Mouse (Mus musculus): ENCODE data around the gene Klhdc8b. TPM values are rescaled to one million over a fixed set of nuclear protein-coding genes. Genes with fewer than 3 reads are reported as not detected.

The Klhdc8b gene
- polyA plus RNA-seq, 1 experiment from 2014 or later: 24.2 TPM

DNA sequence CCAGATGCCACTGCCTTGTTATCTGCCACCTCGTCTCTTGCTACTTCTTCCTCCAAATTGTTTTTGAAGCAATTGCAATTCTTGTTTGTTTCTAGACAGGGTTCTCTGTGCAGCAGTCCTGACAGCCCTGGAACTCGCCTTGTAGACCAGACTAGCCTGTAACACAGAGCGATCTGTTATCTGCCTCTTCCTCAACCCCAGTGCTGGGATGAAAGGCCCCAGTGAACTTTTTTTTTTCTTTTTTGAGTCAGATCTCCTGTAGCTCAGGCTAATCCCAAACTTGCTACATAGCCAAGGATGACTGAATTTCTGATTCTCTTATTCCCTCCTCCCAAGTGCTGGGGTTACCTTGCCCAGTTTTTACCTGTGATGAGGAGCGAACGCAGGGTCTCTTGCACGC lies 7.0 kb downstream of the Klhdc8b start:
- Histone ChIP-seq H3K27me3 (replicated peaks; ENCODE audit: control insufficient read depth, insufficient read depth, low read length) (no peaks in the 10 kb centered on the region), H3K9me3 (ENCODE audit: control insufficient read depth) (no peaks in the 10 kb centered on the region), H3K27ac (ENCODE audit: low read depth, low read length) (no peak overlapping the region), H3K4me1 (replicated peaks; ENCODE audit: control insufficient read depth, insufficient read depth, low read length) (peaks cover 16% of the 10 kb centered on the region; the same call in 1 of the 2 replicates), H3K36me3 (ENCODE audit: control insufficient read depth, insufficient read depth) (no peaks in the 10 kb centered on the region), H3K9ac (ENCODE audit: low read depth, low read length) (no peak overlapping the region), H3K4me3 (ENCODE audit: low read depth, low read length) (no peak overlapping the region), H3K4me2 (replicated peaks; ENCODE audit: low read depth) (no peak overlapping the region)
- 89% methylated on average over 6 of the region's 6 CpGs for WGBS
- TF ChIP-seq CTCF (IDR thresholded peaks at IDR 0.05; ENCODE audit: low read depth): no peak
- ATAC-seq: no peak

DNA sequence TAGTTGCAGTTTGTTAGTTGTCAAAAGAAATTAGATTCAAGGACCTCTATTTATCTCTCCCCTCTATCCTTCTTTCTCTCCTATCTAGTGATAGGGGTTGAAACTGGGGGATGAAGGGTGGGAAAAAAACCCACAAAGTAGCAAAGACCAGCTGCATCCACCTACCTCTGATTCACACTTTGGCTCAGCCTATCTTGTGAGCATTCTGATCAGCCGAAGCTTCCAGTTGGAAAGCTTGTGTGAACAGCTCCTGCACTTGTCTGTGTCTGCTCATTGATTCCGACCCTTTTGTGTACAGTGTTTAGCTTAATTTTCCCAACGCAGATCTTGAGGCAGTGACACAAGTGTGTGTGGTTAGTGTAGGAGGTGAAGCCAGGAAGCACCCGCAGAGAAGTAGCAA lies 7.9 kb downstream of the Klhdc8b start:
- TF ChIP-seq CTCF (IDR thresholded peaks at IDR 0.05; ENCODE audit: low read depth): no peak
- H3K27me3 ChIP-seq (replicated peaks; ENCODE audit: control insufficient read depth, insufficient read depth, low read length): no peaks in the 10 kb centered on the region
- no peak for ATAC-seq
- peaks cover 16% of the 10 kb centered on the region; the same call in 1 of the 2 replicates for H3K4me1 ChIP-seq (replicated peaks; ENCODE audit: control insufficient read depth, insufficient read depth, low read length)
- H3K4me3 ChIP-seq (ENCODE audit: low read depth, low read length): no peak overlapping the region
- no peaks in the 10 kb centered on the region for H3K36me3 ChIP-seq (ENCODE audit: control insufficient read depth, insufficient read depth)
- no peak overlapping the region for H3K4me2 ChIP-seq (replicated peaks; ENCODE audit: low read depth)
- H3K9me3 ChIP-seq (ENCODE audit: control insufficient read depth): no peaks in the 10 kb centered on the region
- no peak overlapping the region for H3K9ac ChIP-seq (ENCODE audit: low read depth, low read length)
- 72% methylated on average over 4 of the region's 4 CpGs for WGBS
- 0 out of 2 replicates have a peak overlapping the region, but pooled peaks have one; percentile 2 for H3K27ac ChIP-seq (ENCODE audit: low read depth, low read length)

DNA sequence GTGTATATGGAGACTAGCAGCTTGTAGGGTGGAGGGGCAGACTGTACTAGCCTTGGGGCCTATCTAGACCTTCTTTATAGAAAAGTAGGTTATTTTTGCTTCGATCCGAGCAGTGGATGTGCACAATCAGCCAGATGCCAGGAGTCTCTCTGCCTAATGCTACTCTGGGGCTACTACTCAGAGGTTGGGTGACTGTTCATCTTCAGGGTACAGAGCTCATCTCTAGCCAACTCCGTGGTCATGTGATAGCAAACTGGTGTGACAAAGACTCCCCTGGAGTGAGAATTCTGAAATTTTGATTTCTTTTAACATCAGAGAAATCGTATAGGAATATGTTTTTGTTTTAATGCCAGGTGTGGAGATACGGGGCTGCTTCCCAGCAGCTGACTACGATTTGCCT lies 8.5 kb downstream of the Klhdc8b start:
- Histone ChIP-seq H3K27ac (ENCODE audit: low read depth, low read length) (peak overlapping the region; percentile 60; the same call in 1 of the 2 replicates), H3K4me2 (replicated peaks; ENCODE audit: low read depth) (peak overlapping the region; percentile 92), H3K4me3 (ENCODE audit: low read depth, low read length) (peak overlapping the region; percentile 58; the same call in 1 of the 2 replicates), H3K36me3 (ENCODE audit: control insufficient read depth, insufficient read depth) (no peaks in the 10 kb centered on the region; the same call in 1 of the 2 replicates), H3K4me1 (replicated peaks; ENCODE audit: control insufficient read depth, insufficient read depth, low read length) (peaks cover 16% of the 10 kb centered on the region; the same call in 1 of the 2 replicates), H3K9me3 (ENCODE audit: control insufficient read depth) (no peaks in the 10 kb centered on the region), H3K27me3 (replicated peaks; ENCODE audit: control insufficient read depth, insufficient read depth, low read length) (no peaks in the 10 kb centered on the region), H3K9ac (ENCODE audit: low read depth, low read length) (peak overlapping the region; percentile 51; the same call in 1 of the 2 replicates)
- WGBS: 40% methylated on average over 6 of the region's 6 CpGs
- ATAC-seq: no peak; the same call in 1 of the 2 replicates
- no peak for TF ChIP-seq CTCF (IDR thresholded peaks at IDR 0.05; ENCODE audit: low read depth)

DNA sequence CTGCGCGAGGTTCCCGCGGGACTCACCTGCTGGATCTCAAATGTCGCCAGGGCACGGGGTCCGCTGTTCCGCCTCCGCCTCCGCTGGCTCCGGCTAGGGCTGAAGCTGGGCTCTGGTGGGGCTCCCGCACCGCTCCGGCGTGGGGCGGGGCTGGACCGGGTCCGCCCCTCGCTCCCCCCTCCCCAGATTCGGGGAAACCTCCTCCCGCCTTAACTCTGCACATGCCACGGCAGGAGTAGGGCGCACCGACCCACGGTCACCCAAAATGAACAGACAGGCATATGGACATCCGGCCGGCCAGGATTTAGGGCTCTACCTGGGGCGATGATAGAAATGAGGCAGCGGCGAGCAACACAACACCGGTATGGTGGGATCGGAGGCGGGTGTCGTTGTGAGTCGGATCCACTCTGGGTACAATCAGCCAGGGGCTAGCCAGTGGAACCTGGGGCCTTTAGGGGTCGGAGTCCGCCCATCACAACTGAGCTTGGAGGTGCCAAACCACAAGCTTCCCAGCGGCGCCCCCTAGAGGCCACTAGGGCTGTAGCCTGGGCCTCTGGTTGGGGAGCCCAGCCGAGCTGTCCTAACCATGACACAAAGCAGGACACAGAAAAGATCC lies 9.0 kb downstream of the Klhdc8b start:
- no peaks in the 10 kb centered on the region for H3K9me3 ChIP-seq (ENCODE audit: control insufficient read depth)
- 1% methylated on average over 40 of the region's 40 CpGs for WGBS
- H3K4me3 ChIP-seq (ENCODE audit: low read depth, low read length): peak overlapping the region; percentile 58
- H3K36me3 ChIP-seq (ENCODE audit: control insufficient read depth, insufficient read depth): no peaks in the 10 kb centered on the region; the same call in 1 of the 2 replicates
- H3K27me3 ChIP-seq (replicated peaks; ENCODE audit: control insufficient read depth, insufficient read depth, low read length): no peaks in the 10 kb centered on the region
- TF ChIP-seq CTCF (IDR thresholded peaks at IDR 0.05; ENCODE audit: low read depth): peak; percentile 90
- peak; percentile 77 for ATAC-seq
- H3K9ac ChIP-seq (ENCODE audit: low read depth, low read length): peak overlapping the region; percentile 51
- peak overlapping the region; percentile 92 for H3K4me2 ChIP-seq (replicated peaks; ENCODE audit: low read depth)
- peaks cover 16% of the 10 kb centered on the region; the same call in 1 of the 2 replicates for H3K4me1 ChIP-seq (replicated peaks; ENCODE audit: control insufficient read depth, insufficient read depth, low read length)
- peak overlapping the region; percentile 60 for H3K27ac ChIP-seq (ENCODE audit: low read depth, low read length)

DNA sequence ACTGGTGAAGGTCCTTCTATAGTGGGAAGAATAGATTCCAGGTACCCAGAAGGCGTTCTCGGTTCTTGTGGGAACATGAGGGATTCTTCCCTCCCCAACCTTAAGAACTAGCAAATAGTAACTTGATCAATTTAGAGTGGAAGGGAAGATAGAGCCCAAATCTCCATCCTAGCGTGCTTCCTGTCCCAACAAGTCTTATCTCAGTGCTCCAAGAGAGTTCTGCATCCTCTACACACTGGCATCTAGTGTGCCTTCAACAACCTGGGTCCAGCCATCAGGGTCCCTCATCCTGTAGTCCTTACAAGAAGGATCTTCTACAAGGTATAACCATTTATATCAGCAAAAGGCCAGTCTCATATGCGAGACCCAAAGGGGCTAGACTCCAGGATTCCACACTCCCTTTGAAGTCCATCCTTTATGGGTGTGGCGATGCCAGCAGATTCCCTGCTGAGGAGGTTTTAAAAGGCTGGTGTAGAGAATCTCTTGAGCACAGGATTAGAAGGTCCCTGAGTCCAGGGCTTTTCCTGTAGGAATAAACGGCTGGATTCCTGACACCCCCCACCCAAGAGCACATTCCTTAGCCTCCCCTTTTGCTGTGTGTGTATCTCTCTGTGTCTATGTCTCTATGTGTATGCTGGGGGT lies 9.7 kb downstream of the Klhdc8b start:
- no peaks in the 10 kb centered on the region for H3K27me3 ChIP-seq (replicated peaks; ENCODE audit: control insufficient read depth, insufficient read depth, low read length)
- no peak for TF ChIP-seq CTCF (IDR thresholded peaks at IDR 0.05; ENCODE audit: low read depth)
- H3K9me3 ChIP-seq (ENCODE audit: control insufficient read depth): no peaks in the 10 kb centered on the region
- peak overlapping the region; percentile 58 for H3K4me3 ChIP-seq (ENCODE audit: low read depth, low read length)
- no peak overlapping the region for H3K27ac ChIP-seq (ENCODE audit: low read depth, low read length)
- H3K36me3 ChIP-seq (ENCODE audit: control insufficient read depth, insufficient read depth): no peaks in the 10 kb centered on the region; the same call in 1 of the 2 replicates
- peak overlapping the region; percentile 51; the same call in 1 of the 2 replicates for H3K9ac ChIP-seq (ENCODE audit: low read depth, low read length)
- H3K4me2 ChIP-seq (replicated peaks; ENCODE audit: low read depth): peak overlapping the region; percentile 92
- ATAC-seq: no peak
- peaks cover 16% of the 10 kb centered on the region; the same call in 1 of the 2 replicates for H3K4me1 ChIP-seq (replicated peaks; ENCODE audit: control insufficient read depth, insufficient read depth, low read length)
- 57% methylated on average over 6 of the region's 6 CpGs for WGBS

DNA sequence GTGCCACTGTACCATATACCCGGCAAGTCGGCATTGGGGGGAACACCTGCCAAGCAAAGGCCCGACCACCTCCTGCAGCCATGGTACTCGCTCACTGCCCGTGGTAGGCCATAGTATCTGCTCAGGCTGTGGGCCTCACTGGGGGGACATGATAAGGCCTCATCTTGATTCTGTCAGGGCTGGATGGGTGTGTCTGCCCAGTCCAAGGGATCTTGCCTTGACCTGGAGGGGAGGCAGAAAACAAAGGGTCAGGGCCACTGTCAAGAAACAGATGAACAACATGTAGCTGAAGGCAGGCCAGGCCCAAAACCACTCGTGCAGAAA lies 10.2 kb downstream of the Klhdc8b start:
- Histone ChIP-seq H3K4me1 (replicated peaks; ENCODE audit: control insufficient read depth, insufficient read depth, low read length) (peaks cover 16% of the 10 kb centered on the region; the same call in 1 of the 2 replicates), H3K4me2 (replicated peaks; ENCODE audit: low read depth) (peak overlapping the region; percentile 92), H3K27me3 (replicated peaks; ENCODE audit: control insufficient read depth, insufficient read depth, low read length) (no peaks in the 10 kb centered on the region), H3K36me3 (ENCODE audit: control insufficient read depth, insufficient read depth) (no peaks in the 10 kb centered on the region; the same call in 1 of the 2 replicates), H3K9me3 (ENCODE audit: control insufficient read depth) (no peaks in the 10 kb centered on the region), H3K27ac (ENCODE audit: low read depth, low read length) (no peak overlapping the region), H3K4me3 (ENCODE audit: low read depth, low read length) (no peak overlapping the region), H3K9ac (ENCODE audit: low read depth, low read length) (no peak overlapping the region)
- TF ChIP-seq CTCF (IDR thresholded peaks at IDR 0.05; ENCODE audit: low read depth): no peak
- no peak for ATAC-seq
- WGBS: 64% methylated on average over 6 of the region's 6 CpGs

Measured in intestine, postnatal 0 days (tissue).